Mouse (Mus musculus): ENCODE results near the gene Rdh5. TPM values are rescaled to one million over a fixed set of nuclear protein-coding genes. Genes with fewer than 3 reads are reported as not detected.
A peak's percentile ranks its signal among the peaks of the same experiment; 100 is the strongest.

Gene Rdh5
- polyA plus RNA-seq, 2 experiments, result 12.1 to 13.6 TPM

DNA sequence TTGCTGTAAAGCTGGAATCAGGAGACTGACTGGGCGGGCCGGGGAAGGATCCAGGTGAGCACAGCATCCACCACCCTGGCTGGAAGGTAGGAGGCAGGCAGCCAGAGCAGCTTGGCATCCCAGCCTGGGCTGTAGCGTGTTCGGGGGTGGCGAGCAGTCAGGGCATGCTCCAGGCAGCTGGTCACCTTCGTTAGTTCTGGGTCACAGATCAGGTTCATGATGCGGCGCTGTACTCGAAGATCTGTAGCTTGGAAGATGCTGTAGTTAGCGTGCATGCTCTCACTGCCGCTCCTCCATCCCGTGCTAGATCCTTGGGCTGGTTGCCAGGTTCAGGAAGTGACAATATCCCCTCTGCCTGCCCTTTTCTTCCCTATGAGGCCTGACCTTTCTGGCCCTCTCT lies 9.0 kb downstream of the Rdh5 start:
- WGBS (ENCODE audit: insufficient replicate concordance), result 70% methylated on average over 12 of the region's 12 CpGs
- Histone ChIP-seq H3K4me3 (ENCODE audit: insufficient read depth in 1 of 2, low read depth in 2 of 2, low read length in 2 of 2) (no peak overlapping the region), H3K36me3 (replicated peaks; ENCODE audit: control insufficient read depth, insufficient read depth, low read depth) (no peaks in the 10 kb centered on the region), H3K9me3 (ENCODE audit: control insufficient read depth, low read length) (no peaks in the 10 kb centered on the region), H3K27me3 (ENCODE audit: control insufficient read depth, insufficient read depth, low read length) (peaks cover 23% of the 10 kb centered on the region), H3K9ac (replicated peaks) (no peak overlapping the region), H3K4me1 (replicated peaks; ENCODE audit: control insufficient read depth in 2 of 2, insufficient read depth in 2 of 2, low read length in 1 of 2) (peaks cover 0 to 3% of the 10 kb centered on the region in 2 experiments; a peak in 1 of 4 replicates), H3K4me2 (ENCODE audit: low read depth) (no peak overlapping the region), H3K27ac (no peak overlapping the region)
- DNase-seq (ENCODE audit: low read depth in 3 of 3, low spot score in 3 of 3), result no peak
- TF ChIP-seq EP300 (IDR thresholded peaks at IDR 0.05; ENCODE audit: low read depth) (no peak), CTCF (IDR thresholded peaks at IDR 0.05; ENCODE audit: low read depth) (no peak)
- ATAC-seq (ENCODE audit: insufficient read depth), result no peak

DNA sequence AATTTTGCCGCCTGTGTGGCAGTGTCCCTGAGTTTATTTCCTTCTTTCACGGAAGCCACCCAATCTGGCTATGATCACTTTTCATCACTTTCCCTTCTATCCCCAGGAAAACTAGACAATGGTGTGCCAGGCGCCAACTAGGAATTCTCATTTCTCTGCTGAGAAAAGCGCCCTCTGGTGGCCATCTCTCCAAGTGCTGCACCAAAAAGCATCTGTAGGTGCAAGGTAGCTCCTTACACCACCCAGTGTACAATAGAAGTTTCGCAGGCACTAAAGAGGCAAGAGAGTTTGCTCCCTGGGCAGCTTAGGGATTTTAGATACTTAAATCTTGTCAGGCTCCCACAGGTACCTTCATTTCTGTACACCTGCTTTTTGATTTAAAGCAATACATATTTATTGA lies 9.5 kb downstream of the Rdh5 start:
- WGBS (ENCODE audit: insufficient replicate concordance), result 17% methylated on average over 5 of the region's 5 CpGs
- Histone ChIP-seq H3K27ac (no peak overlapping the region), H3K27me3 (ENCODE audit: control insufficient read depth, insufficient read depth, low read length) (peaks cover 26% of the 10 kb centered on the region), H3K4me2 (ENCODE audit: low read depth) (no peak overlapping the region), H3K36me3 (replicated peaks; ENCODE audit: control insufficient read depth, insufficient read depth, low read depth) (no peaks in the 10 kb centered on the region), H3K9me3 (ENCODE audit: control insufficient read depth, low read length) (no peaks in the 10 kb centered on the region), H3K4me1 (replicated peaks; ENCODE audit: control insufficient read depth in 2 of 2, insufficient read depth in 2 of 2, low read length in 1 of 2) (peaks cover 0 to 3% of the 10 kb centered on the region in 2 experiments; a peak in 1 of 4 replicates), H3K4me3 (ENCODE audit: insufficient read depth in 1 of 2, low read depth in 2 of 2, low read length in 2 of 2) (no peak overlapping the region), H3K9ac (replicated peaks) (no peak overlapping the region)
- ATAC-seq (ENCODE audit: insufficient read depth), result no peak
- TF ChIP-seq CTCF (IDR thresholded peaks at IDR 0.05; ENCODE audit: low read depth) (peak; percentile 94), EP300 (IDR thresholded peaks at IDR 0.05; ENCODE audit: low read depth) (no peak)
- DNase-seq (ENCODE audit: low read depth in 3 of 3, low spot score in 3 of 3), result peak; percentile 55 to 64 (median 56)

DNA sequence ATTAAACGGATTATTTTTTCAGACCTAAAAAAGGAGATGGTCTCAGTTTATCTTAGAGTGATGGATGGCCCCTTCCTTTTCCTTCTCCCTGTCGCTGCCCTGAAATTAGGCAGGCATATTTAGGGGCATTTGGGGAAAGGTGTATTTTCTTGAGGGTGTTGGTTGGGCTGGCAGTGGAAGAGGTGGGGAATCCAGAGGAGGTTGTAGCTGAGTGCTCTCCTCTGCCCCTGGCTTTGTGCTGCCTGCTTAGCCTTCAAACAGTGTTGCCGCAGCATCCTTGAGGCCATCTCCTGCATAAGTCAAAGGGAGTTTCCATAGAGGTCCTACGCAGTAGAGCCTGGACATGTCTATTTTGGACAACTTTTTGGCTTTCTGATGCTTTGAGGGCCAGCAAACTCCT lies 9.9 kb downstream of the Rdh5 start:
- ATAC-seq (ENCODE audit: insufficient read depth), result no peak
- WGBS (ENCODE audit: insufficient replicate concordance), result 60% methylated on average over 4 of the region's 4 CpGs
- Histone ChIP-seq H3K4me2 (ENCODE audit: low read depth) (no peak overlapping the region), H3K4me1 (replicated peaks; ENCODE audit: control insufficient read depth in 2 of 2, insufficient read depth in 2 of 2, low read length in 1 of 2) (peaks cover 0 to 3% of the 10 kb centered on the region in 2 experiments; a peak in 1 of 4 replicates), H3K9ac (replicated peaks) (no peak overlapping the region), H3K36me3 (replicated peaks; ENCODE audit: control insufficient read depth, insufficient read depth, low read depth) (no peaks in the 10 kb centered on the region), H3K27me3 (ENCODE audit: control insufficient read depth, insufficient read depth, low read length) (peaks cover 26% of the 10 kb centered on the region), H3K27ac (no peak overlapping the region), H3K9me3 (ENCODE audit: control insufficient read depth, low read length) (no peaks in the 10 kb centered on the region), H3K4me3 (ENCODE audit: insufficient read depth in 1 of 2, low read depth in 2 of 2, low read length in 2 of 2) (no peak overlapping the region)
- TF ChIP-seq CTCF (IDR thresholded peaks at IDR 0.05; ENCODE audit: low read depth), result no peak
- no peak for TF ChIP-seq EP300 (IDR thresholded peaks at IDR 0.05; ENCODE audit: low read depth)
- no peak for DNase-seq (ENCODE audit: low read depth in 3 of 3, low spot score in 3 of 3)

DNA sequence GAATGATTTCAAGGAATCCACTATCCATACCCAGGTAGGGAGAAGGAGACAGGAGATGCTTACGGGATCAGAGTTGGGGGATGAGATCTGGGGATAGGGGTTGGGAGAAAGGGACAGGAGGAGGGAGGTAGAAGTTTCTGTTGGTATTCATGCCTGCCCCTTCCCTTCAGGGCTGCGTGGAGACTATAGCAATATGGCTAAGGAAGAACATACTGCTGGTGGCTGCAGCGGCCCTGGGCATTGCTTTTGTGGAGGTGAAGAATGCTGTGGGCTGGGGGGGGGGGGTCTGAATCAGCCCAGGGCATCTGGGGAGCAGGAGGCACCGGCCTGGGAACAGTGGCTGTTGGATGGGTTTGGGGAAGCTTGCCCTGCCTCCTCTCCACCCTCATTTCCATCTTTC lies 10.4 kb downstream of the Rdh5 start:
- Histone ChIP-seq H3K9me3 (ENCODE audit: control insufficient read depth, low read length) (no peaks in the 10 kb centered on the region), H3K36me3 (replicated peaks; ENCODE audit: control insufficient read depth, insufficient read depth, low read depth) (no peaks in the 10 kb centered on the region), H3K9ac (replicated peaks) (no peak overlapping the region), H3K27me3 (ENCODE audit: control insufficient read depth, insufficient read depth, low read length) (peaks cover 26% of the 10 kb centered on the region), H3K27ac (no peak overlapping the region), H3K4me3 (ENCODE audit: insufficient read depth in 1 of 2, low read depth in 2 of 2, low read length in 2 of 2) (no peak overlapping the region), H3K4me1 (replicated peaks; ENCODE audit: control insufficient read depth in 2 of 2, insufficient read depth in 2 of 2, low read length in 1 of 2) (peaks cover 0 to 3% of the 10 kb centered on the region in 2 experiments; a peak in 1 of 4 replicates), H3K4me2 (ENCODE audit: low read depth) (no peak overlapping the region)
- no peak for TF ChIP-seq EP300 (IDR thresholded peaks at IDR 0.05; ENCODE audit: low read depth)
- TF ChIP-seq CTCF (IDR thresholded peaks at IDR 0.05; ENCODE audit: low read depth), result no peak
- no peak for ATAC-seq (ENCODE audit: insufficient read depth)
- DNase-seq (ENCODE audit: low read depth in 3 of 3, low spot score in 3 of 3), result no peak
- WGBS (ENCODE audit: insufficient replicate concordance), result 51% methylated on average over 4 of the region's 4 CpGs

DNA sequence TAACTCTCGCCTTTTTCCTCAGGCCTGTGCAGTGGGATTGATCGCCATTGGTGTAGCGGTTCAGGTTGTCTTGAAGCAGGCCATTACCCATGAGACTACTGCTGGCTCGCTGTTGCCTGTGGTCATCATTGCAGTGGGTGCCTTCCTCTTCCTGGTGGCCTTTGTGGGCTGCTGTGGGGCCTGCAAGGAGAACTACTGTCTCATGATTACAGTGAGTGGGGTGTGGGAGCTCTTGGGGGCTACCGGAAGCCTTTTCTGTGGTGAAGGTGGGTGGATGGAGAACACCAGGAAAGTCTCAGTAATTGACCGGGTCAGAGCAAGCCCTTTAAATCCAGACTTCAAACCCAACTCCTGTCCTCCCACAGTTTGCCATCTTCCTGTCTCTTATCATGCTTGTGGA lies 11.3 kb downstream of the Rdh5 start:
- no peaks in the 10 kb centered on the region for H3K9me3 ChIP-seq (ENCODE audit: control insufficient read depth, low read length)
- H3K4me3 ChIP-seq (ENCODE audit: insufficient read depth in 1 of 2, low read depth in 2 of 2, low read length in 2 of 2), result no peak overlapping the region
- no peak for TF ChIP-seq CTCF (IDR thresholded peaks at IDR 0.05; ENCODE audit: low read depth)
- TF ChIP-seq EP300 (IDR thresholded peaks at IDR 0.05; ENCODE audit: low read depth), result no peak
- no peaks in the 10 kb centered on the region for H3K36me3 ChIP-seq (replicated peaks; ENCODE audit: control insufficient read depth, insufficient read depth, low read depth)
- H3K9ac ChIP-seq (replicated peaks), result no peak overlapping the region
- 50% methylated on average over 6 of the region's 6 CpGs for WGBS (ENCODE audit: insufficient replicate concordance)
- DNase-seq (ENCODE audit: low read depth in 3 of 3, low spot score in 3 of 3), result no peak
- H3K4me2 ChIP-seq (ENCODE audit: low read depth), result no peak overlapping the region
- no peak for ATAC-seq (ENCODE audit: insufficient read depth)
- peaks cover 26% of the 10 kb centered on the region for H3K27me3 ChIP-seq (ENCODE audit: control insufficient read depth, insufficient read depth, low read length)
- peaks cover 0 to 3% of the 10 kb centered on the region in 2 experiments; a peak in 1 of 4 replicates for H3K4me1 ChIP-seq (replicated peaks; ENCODE audit: control insufficient read depth in 2 of 2, insufficient read depth in 2 of 2, low read length in 1 of 2)
- H3K27ac ChIP-seq, result no peak overlapping the region
